Mouse (Mus musculus): ENCODE data around the gene 1700020D05Rik. TPM values are rescaled to one million over a fixed set of nuclear protein-coding genes. Genes with fewer than 3 reads are reported as not detected.
A peak's percentile ranks its signal among the peaks of the same experiment; 100 is the strongest.

The 1700020D05Rik gene
- not detected in 2 replicates for polyA plus RNA-seq (2015; fragmentation: Nextera tagmentation; extraction: Ambion mirVana)

- no peak for ATAC-seq
- H3K9me3 ChIP-seq (ENCODE audit: control insufficient read depth, low read length) = no peaks in the 10 kb centered on the region
- H3K27me3 ChIP-seq (replicated peaks; ENCODE audit: control insufficient read depth, insufficient read depth, low read length) = no peaks in the 10 kb centered on the region
- no peak within 1 kb of the TSS for H3K27ac ChIP-seq (ENCODE audit: low read length)
- H3K36me3 ChIP-seq (ENCODE audit: control insufficient read depth, insufficient read depth, low read length) = no peaks in the 10 kb centered on the region
- 52% methylated on average over 17 of the region's 17 CpGs for WGBS
- no peak within 1 kb of the TSS for H3K4me2 ChIP-seq (ENCODE audit: low read depth, low read length)
- H3K4me1 ChIP-seq (ENCODE audit: control insufficient read depth, insufficient read depth, low read length) = 0 out of 2 replicates have a peak, but pooled peaks cover 2% of the 10 kb centered on the region
- H3K9ac ChIP-seq (ENCODE audit: low read depth, low read length) = no peak within 1 kb of the TSS
- H3K4me3 ChIP-seq (ENCODE audit: low read length) = no peak within 1 kb of the TSS
Observed at GRCm38 (mm10) chr19:5503687-5504086, at the start of gene 1700020D05Rik. Gene 1700020D05Rik, minus strand, starts transcription at chr19:5503787.

GRCm38 (mm10) chr19:5547471-5548056 lies 44.0 kb upstream of the 1700020D05Rik start:
- Histone ChIP-seq H3K9me3 (ENCODE audit: control insufficient read depth, low read length) (no peaks in the 10 kb centered on the region), H3K4me3 (ENCODE audit: low read length) (no peak overlapping the region), H3K27ac (ENCODE audit: low read length) (no peak overlapping the region), H3K4me2 (ENCODE audit: low read depth, low read length) (no peak overlapping the region), H3K27me3 (replicated peaks; ENCODE audit: control insufficient read depth, insufficient read depth, low read length) (no peaks in the 10 kb centered on the region), H3K36me3 (ENCODE audit: control insufficient read depth, insufficient read depth, low read length) (0 out of 2 replicates have a peak, but pooled peaks cover 10% of the 10 kb centered on the region), H3K4me1 (ENCODE audit: control insufficient read depth, insufficient read depth, low read length) (0 out of 2 replicates have a peak, but pooled peaks cover 5% of the 10 kb centered on the region), H3K9ac (ENCODE audit: low read depth, low read length) (no peak overlapping the region)
- 69% methylated on average over 4 of the region's 4 CpGs for WGBS
- ATAC-seq = no peak

- no peaks in the 10 kb centered on the region for H3K9me3 ChIP-seq (ENCODE audit: control insufficient read depth, low read length)
- no peak overlapping the region for H3K9ac ChIP-seq (ENCODE audit: low read depth, low read length)
- no peaks in the 10 kb centered on the region for H3K36me3 ChIP-seq (ENCODE audit: control insufficient read depth, insufficient read depth, low read length)
- no peak overlapping the region for H3K4me2 ChIP-seq (ENCODE audit: low read depth, low read length)
- 54% methylated on average over 11 of the region's 11 CpGs for WGBS
- no peaks in the 10 kb centered on the region for H3K27me3 ChIP-seq (replicated peaks; ENCODE audit: control insufficient read depth, insufficient read depth, low read length)
- H3K27ac ChIP-seq (ENCODE audit: low read length) = no peak overlapping the region
- 0 out of 2 replicates have a peak, but pooled peaks cover 5% of the 10 kb centered on the region for H3K4me1 ChIP-seq (ENCODE audit: control insufficient read depth, insufficient read depth, low read length)
- ATAC-seq = no peak
- no peak overlapping the region for H3K4me3 ChIP-seq (ENCODE audit: low read length)
Observed at GRCm38 (mm10) chr19:5544031-5544430, 40.4 kb upstream of the 1700020D05Rik start.

- Histone ChIP-seq H3K4me1 (ENCODE audit: control insufficient read depth, insufficient read depth, low read length) (0 out of 2 replicates have a peak, but pooled peaks cover 5% of the 10 kb centered on the region), H3K9ac (ENCODE audit: low read depth, low read length) (no peak overlapping the region), H3K4me3 (ENCODE audit: low read length) (no peak overlapping the region), H3K36me3 (ENCODE audit: control insufficient read depth, insufficient read depth, low read length) (no peaks in the 10 kb centered on the region), H3K27me3 (replicated peaks; ENCODE audit: control insufficient read depth, insufficient read depth, low read length) (no peaks in the 10 kb centered on the region), H3K4me2 (ENCODE audit: low read depth, low read length) (no peak overlapping the region), H3K27ac (ENCODE audit: low read length) (no peak overlapping the region), H3K9me3 (ENCODE audit: control insufficient read depth, low read length) (no peaks in the 10 kb centered on the region)
- no peak for ATAC-seq
- 82% methylated on average over 9 of the region's 9 CpGs for WGBS
Observed at GRCm38 (mm10) chr19:5543362-5543761, 39.8 kb upstream of the 1700020D05Rik start.

- H3K4me3 ChIP-seq (ENCODE audit: low read length) = no peak overlapping the region
- no peak for ATAC-seq
- H3K9me3 ChIP-seq (ENCODE audit: control insufficient read depth, low read length) = no peaks in the 10 kb centered on the region
- no peaks in the 10 kb centered on the region for H3K4me1 ChIP-seq (ENCODE audit: control insufficient read depth, insufficient read depth, low read length)
- 82% methylated on average over 8 of the region's 8 CpGs for WGBS
- no peaks in the 10 kb centered on the region for H3K27me3 ChIP-seq (replicated peaks; ENCODE audit: control insufficient read depth, insufficient read depth, low read length)
- H3K36me3 ChIP-seq (ENCODE audit: control insufficient read depth, insufficient read depth, low read length) = no peaks in the 10 kb centered on the region
- no peak overlapping the region for H3K4me2 ChIP-seq (ENCODE audit: low read depth, low read length)
- H3K9ac ChIP-seq (ENCODE audit: low read depth, low read length) = no peak overlapping the region
- H3K27ac ChIP-seq (ENCODE audit: low read length) = no peak overlapping the region
Observed at GRCm38 (mm10) chr19:5538786-5539185, 35.2 kb upstream of the 1700020D05Rik start.

- no peaks in the 10 kb centered on the region; the same call in 1 of the 2 replicates for H3K4me1 ChIP-seq (ENCODE audit: control insufficient read depth, insufficient read depth, low read length)
- H3K36me3 ChIP-seq (ENCODE audit: control insufficient read depth, insufficient read depth, low read length) = no peaks in the 10 kb centered on the region
- ATAC-seq = no peak
- no peaks in the 10 kb centered on the region for H3K27me3 ChIP-seq (replicated peaks; ENCODE audit: control insufficient read depth, insufficient read depth, low read length)
- no peak overlapping the region for H3K27ac ChIP-seq (ENCODE audit: low read length)
- H3K9me3 ChIP-seq (ENCODE audit: control insufficient read depth, low read length) = no peaks in the 10 kb centered on the region
- WGBS = 69% methylated on average over 8 of the region's 8 CpGs
- no peak overlapping the region for H3K4me2 ChIP-seq (ENCODE audit: low read depth, low read length)
- no peak overlapping the region for H3K9ac ChIP-seq (ENCODE audit: low read depth, low read length)
- H3K4me3 ChIP-seq (ENCODE audit: low read length) = no peak overlapping the region
Observed at GRCm38 (mm10) chr19:5532520-5532919, 28.9 kb upstream of the 1700020D05Rik start.

- Histone ChIP-seq H3K4me2 (ENCODE audit: low read depth, low read length) (peak overlapping the region; percentile 63; the same call in 1 of the 2 replicates), H3K27me3 (replicated peaks; ENCODE audit: control insufficient read depth, insufficient read depth, low read length) (no peaks in the 10 kb centered on the region), H3K27ac (ENCODE audit: low read length) (peak overlapping the region; percentile 96), H3K9me3 (ENCODE audit: control insufficient read depth, low read length) (no peaks in the 10 kb centered on the region), H3K4me1 (ENCODE audit: control insufficient read depth, insufficient read depth, low read length) (no peaks in the 10 kb centered on the region; the same call in 1 of the 2 replicates), H3K9ac (ENCODE audit: low read depth, low read length) (peak overlapping the region; percentile 27; the same call in 1 of the 2 replicates), H3K36me3 (ENCODE audit: control insufficient read depth, insufficient read depth, low read length) (no peaks in the 10 kb centered on the region), H3K4me3 (ENCODE audit: low read length) (peak overlapping the region; percentile 38)
- no peak; the same call in 1 of the 2 replicates for ATAC-seq
- WGBS = 38% methylated on average over 7 of the region's 7 CpGs
Observed at GRCm38 (mm10) chr19:5530138-5530524, 26.5 kb upstream of the 1700020D05Rik start.

- peak overlapping the region; percentile 58 for H3K9ac ChIP-seq (ENCODE audit: low read depth, low read length)
- H3K36me3 ChIP-seq (ENCODE audit: control insufficient read depth, insufficient read depth, low read length) = no peaks in the 10 kb centered on the region
- peak; percentile 99 for ATAC-seq
- no peaks in the 10 kb centered on the region for H3K27me3 ChIP-seq (replicated peaks; ENCODE audit: control insufficient read depth, insufficient read depth, low read length)
- H3K4me1 ChIP-seq (ENCODE audit: control insufficient read depth, insufficient read depth, low read length) = no peaks in the 10 kb centered on the region; the same call in 1 of the 2 replicates
- 12% methylated on average over 20 of the region's 20 CpGs for WGBS
- peak overlapping the region; percentile 63 for H3K4me2 ChIP-seq (ENCODE audit: low read depth, low read length)
- peak overlapping the region; percentile 96 for H3K27ac ChIP-seq (ENCODE audit: low read length)
- no peaks in the 10 kb centered on the region for H3K9me3 ChIP-seq (ENCODE audit: control insufficient read depth, low read length)
- H3K4me3 ChIP-seq (ENCODE audit: low read length) = peak overlapping the region; percentile 38
Observed at GRCm38 (mm10) chr19:5529325-5530137, 25.9 kb upstream of the 1700020D05Rik start.

GRCm38 (mm10) chr19:5525204-5525603 lies 21.6 kb upstream of the 1700020D05Rik start:
- H3K36me3 ChIP-seq (ENCODE audit: control insufficient read depth, insufficient read depth, low read length) = no peaks in the 10 kb centered on the region
- H3K4me2 ChIP-seq (ENCODE audit: low read depth, low read length) = no peak overlapping the region
- 69% methylated on average over 5 of the region's 5 CpGs for WGBS

More at GRCm38 (mm10) chr19:5525204-5525603, 21.6 kb upstream of the 1700020D05Rik start:
- Histone ChIP-seq H3K9ac (ENCODE audit: low read depth, low read length) (no peak overlapping the region), H3K27ac (ENCODE audit: low read length) (no peak overlapping the region), H3K9me3 (ENCODE audit: control insufficient read depth, low read length) (no peaks in the 10 kb centered on the region), H3K27me3 (replicated peaks; ENCODE audit: control insufficient read depth, insufficient read depth, low read length) (no peaks in the 10 kb centered on the region), H3K4me3 (ENCODE audit: low read length) (no peak overlapping the region), H3K4me1 (ENCODE audit: control insufficient read depth, insufficient read depth, low read length) (no peaks in the 10 kb centered on the region; the same call in 1 of the 2 replicates)
- ATAC-seq = no peak
